Mouse (Mus musculus) urinary bladder, postnatal 14 days (tissue): ENCODE data around the gene Tmem120b.
A peak's percentile ranks its signal among the peaks of the same experiment; 100 is the strongest.

ENCODE experiments used
- DNase-seq: peaks from one replicate; pipeline ENCODE4 v3.0.0; 2021; ENCODE audit warnings: low spot score

Gene Tmem120b

DNA sequence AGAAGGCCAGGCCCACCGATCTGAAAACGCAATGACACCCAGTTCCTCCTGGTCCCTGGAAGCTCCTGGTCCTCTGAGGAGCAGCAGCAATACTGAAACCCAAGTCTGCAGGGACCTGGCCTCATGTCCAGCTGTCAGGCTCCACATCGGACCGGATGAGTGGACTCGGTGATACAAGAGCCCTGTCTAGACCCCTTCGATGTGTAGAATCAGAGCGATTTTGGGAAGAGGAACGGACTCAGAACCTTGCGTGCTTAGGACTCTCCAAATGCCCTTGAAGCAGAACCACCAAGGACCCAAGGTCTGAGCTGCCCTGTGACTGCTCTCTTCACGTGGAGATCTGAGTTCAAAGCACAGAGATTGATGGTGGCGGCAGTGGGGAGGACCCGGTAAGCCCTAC lies at the start of gene Tmem120b:
Gene Tmem120b, plus strand, starts transcription at position 301 of the 400 bp plus-strand sequence.
- DNase-seq = no peak

- peak; percentile 20 for DNase-seq
These were observed 48.7 kb upstream of the Tmem120b start for GRCm38 (mm10) chr5:123019336-123020016.

DNA sequence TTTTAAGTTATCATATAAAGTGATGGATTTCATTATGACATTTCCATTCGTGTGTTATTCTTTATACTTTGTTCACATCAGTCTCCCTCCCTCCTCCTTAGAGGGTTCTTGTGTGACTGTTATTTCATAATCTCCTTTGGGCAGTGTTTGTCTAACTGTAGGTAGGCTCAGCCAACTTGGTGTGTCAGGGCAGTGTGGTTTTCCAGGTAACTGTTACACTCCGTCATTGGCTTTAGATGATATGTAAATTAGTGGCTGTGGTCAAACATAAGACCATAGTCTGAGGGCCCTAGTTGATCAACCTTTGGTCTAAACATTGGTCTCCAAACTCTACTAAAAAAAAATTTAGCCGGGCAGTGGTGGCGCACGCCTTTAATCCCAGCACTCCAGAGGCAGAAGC lies 47.8 kb upstream of the Tmem120b start:
- no peak for DNase-seq

- DNase-seq = no peak
These were observed 46.8 kb upstream of the Tmem120b start for GRCm38 (mm10) chr5:123021438-123021837.

DNA sequence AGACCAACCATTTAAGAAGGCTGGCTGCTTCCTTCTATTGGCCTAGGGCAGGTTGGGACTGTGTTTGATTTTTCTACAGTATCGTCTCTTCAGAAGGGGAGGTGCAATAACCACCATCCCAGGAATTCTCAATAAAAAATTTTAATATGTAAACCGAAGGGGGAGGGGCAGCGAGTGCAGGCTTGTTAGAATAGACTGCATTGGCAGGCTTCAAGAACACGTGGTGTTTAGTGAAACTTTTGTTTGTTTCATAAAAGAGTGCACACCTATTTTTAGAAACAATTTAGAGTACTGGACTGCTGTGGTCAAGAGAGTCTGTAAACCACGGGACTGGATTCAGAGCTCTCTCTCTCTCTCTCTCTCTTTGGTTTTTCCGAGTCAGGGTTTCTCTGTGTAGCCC lies 45.2 kb upstream of the Tmem120b start:
- DNase-seq = peak; percentile 36

DNA sequence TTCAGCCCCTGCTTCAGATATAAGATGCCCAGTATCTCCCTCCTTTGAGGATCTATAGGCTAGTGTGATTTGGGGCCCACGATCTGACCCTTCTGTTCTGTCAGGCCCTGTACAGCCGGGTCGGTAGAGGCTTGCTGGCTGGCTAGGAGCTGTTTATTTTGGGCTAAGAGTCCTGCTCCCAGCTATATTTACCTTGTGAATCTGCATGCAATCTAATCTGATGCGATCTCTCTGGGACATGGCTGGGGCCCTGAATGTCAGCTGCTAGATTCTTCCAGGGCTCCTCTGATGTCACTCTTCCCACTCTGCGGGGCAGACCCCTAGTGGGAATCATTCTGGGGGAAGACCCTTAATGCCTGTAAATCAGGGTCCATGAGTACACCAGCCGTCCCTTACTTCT lies 43.9 kb upstream of the Tmem120b start:
- no peak for DNase-seq

DNA sequence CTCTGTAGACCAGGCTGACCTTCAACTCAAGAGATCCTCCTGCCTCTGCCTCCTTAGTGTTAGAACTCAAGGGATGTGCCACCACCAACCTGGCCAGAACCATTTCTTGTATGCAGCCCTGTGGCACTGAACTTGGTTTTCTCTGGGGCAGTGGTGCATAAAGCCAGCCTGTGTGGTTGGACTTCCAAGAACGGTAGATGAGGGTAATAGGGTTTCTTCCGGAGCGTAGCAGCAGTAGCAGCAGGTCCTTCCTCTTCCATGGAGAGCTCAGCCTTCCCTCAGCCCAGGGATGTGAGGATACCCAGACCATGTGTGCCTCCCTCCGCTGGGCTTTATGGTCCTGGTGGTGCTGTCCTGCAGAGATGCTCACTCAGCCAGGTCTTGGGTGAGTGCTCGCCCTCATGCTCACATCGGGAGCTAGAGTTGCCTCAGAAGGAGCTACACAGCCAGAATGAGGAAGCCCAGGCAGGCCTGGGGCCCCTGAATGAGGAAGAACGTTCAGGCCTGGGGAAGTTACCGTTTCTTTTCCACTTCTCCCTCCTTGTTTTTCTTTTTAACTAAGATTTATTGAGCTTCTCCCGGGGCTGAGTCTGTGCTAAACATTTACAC lies 43.1 kb upstream of the Tmem120b start:
- DNase-seq = no peak

GRCm38 (mm10) chr5:123026414-123026813 lies 41.8 kb upstream of the Tmem120b start:
- no peak for DNase-seq

DNA sequence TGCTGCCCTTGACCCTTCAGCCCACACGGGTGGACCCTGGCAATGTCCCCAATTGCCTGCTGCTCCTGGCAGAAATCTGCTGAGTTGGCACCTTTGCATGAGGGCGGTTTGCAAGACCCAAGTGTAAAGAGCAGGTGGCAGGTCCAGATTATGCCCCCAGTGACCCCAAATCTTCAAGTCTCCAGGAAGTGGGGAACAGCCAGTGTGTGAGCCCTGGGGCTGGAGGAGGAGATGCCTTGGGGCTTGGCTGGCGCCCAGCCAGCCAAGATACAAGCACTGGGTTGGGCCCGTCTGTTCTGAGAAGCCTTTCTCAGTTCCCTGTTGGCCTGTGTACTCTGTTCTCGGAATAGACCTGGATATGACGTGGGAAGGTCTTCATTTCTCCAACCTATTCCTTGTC lies 40.8 kb upstream of the Tmem120b start:
- DNase-seq = no peak

DNA sequence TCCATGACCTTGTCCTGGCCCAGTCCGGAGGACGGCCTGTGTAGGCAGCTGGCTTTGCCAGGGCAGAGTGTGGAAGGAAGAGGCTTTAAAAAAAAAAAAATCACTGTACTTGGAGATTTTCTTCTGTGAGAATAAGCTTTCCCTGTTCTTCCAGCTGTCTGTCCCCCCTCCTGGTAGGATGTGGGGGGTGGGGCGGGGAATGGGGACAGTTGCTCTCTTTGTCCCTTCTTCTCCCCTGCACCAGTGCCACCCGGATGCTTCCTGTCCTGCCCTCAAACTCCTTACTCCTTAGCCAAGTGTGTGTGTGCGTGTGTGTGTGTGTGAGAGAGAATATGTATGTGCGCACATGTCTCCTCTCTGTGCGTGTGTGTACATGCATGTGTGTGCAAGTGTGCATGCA lies 38.5 kb upstream of the Tmem120b start:
- no peak for DNase-seq

- DNase-seq = no peak
These were observed 36.9 kb upstream of the Tmem120b start for GRCm38 (mm10) chr5:123031312-123031711.

GRCm38 (mm10) chr5:123033646-123034160 lies 34.5 kb upstream of the Tmem120b start:
- no peak for DNase-seq

- DNase-seq = no peak
These were observed 33.1 kb upstream of the Tmem120b start for GRCm38 (mm10) chr5:123035089-123035488.

GRCm38 (mm10) chr5:123035564-123035963 lies 32.7 kb upstream of the Tmem120b start:
- peak; percentile 35 for DNase-seq

GRCm38 (mm10) chr5:123038115-123038514 lies 30.1 kb upstream of the Tmem120b start:
- DNase-seq = no peak

- peak; percentile 77 for DNase-seq
These were observed 29.0 kb upstream of the Tmem120b start for GRCm38 (mm10) chr5:123039120-123039752.

DNA sequence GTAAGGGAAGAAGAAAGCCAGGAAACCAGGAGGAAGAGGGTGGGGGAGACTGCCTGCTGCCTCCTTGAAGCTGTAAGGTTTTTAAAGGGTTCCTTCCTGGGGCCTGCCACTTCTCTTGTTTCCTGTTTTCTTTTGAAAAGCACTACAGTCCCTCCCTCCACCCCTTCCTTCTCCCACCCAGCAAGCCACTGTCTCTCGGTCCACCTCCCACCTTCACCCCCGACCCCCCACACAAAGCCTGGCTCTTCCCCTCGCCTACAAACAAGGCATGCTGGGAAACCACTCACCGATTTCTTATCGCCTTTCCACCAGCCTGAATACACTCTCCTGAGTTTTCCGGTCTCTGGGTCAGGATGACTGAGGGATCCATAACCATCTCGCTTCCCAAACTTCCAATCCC lies 27.4 kb upstream of the Tmem120b start:
- no peak for DNase-seq

GRCm38 (mm10) chr5:123043856-123044255 lies 24.4 kb upstream of the Tmem120b start:
- DNase-seq = no peak

DNA sequence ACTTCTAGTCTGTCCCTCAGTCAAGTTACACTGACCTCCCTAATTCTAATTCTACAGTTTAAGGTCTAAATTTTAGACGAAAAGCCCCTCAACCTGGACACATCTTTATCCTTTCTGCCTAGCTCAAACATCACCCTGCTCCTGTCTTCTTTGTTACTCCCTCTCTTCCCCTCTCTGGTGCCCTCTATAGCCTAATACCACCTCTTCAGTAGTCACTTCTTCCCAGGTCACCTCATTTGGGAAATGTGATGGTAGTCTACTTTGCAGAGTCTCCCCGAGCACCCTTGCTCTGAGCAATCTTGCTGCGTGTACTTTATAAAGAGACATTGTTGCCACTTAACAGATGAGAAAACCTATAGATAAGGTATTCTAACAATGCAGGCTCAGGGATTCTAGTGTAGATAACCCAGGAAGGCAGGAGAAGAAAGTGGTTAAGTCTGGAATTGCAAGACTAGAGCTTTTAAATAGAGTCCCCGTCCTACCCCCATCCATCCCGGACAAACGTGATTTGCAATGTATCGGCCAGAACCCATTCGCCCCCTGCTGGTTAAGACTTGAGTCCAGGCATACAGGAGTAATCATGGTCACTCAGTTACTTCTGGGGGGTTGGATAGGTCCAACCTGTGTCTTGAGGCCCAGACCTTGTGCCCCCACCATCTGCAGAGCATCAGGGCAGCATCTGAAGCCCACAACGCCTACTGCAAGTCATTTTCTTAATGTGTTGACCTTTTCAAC lies 22.5 kb upstream of the Tmem120b start:
- peak; percentile 80 for DNase-seq

DNA sequence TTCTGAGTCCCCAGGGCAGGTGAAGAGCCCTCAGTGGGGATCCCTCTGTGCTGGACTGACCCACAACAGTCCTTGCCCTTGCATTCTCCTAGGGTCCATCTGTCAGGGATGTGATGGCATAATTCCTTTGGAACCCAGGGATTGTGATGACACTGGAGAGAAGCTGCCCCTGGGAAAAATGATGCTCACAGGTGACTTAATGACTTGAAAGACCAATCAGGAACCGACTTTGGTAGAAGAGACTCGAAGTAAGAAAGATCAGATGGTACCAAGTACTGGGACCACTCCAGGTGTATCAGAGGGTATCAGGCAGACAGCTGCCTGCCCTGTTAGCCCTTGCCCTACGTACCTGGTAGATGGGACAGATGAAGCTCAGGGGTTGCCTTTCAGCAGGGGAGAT lies 21.3 kb upstream of the Tmem120b start, which contains the start of gene Morn3:
Gene Morn3, minus strand, starts transcription at position 101 of the 400 bp plus-strand sequence.
- no peak for DNase-seq

GRCm38 (mm10) chr5:123049271-123049670 lies 18.9 kb upstream of the Tmem120b start:
- DNase-seq = no peak

DNA sequence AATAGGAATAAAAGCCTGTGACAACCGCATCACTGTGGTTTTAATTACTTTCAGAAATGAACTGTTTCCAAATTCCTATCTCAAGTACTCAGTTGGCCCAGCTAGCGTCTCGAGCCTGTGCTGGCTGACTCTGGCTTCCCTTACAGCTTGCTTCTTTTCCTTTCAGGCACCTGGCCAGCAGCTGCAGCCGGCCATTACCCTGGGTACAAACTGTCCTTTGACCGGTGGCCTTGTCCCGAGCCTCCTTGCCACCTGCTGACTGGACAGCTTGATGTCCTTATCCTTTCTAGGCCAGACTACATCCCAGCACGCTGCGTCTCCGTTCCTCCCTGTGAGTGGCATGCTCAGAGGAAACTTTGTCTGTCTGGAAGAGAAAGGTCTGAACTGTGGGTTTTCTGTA lies 17.3 kb upstream of the Tmem120b start:
- peak; percentile 42 for DNase-seq
